Mouse (Mus musculus): ENCODE results near the gene Pik3r2. TPM values are rescaled to one million over a fixed set of nuclear protein-coding genes. Genes with fewer than 3 reads are reported as not detected.

Gene Pik3r2
- polyA plus RNA-seq, 1 experiment from 2014 or later = 69.2 TPM

Small RNAs within 50 kb of the gene (microRNA-seq; reads per million reads assigned to microRNA genes)
- not detected for gene Mir7240

Other genes starting within 250 kb of the Pik3r2 start
- 295 and 303 TPM in 2 replicates for gene Fkbp8, start 249.0 kb downstream of the Pik3r2 start, polyA plus RNA-seq (2016; fragmentation: Nextera tagmentation; extraction: Ambion mirVana)
- gene Kxd1, start 248.8 kb downstream of the Pik3r2 start, polyA plus RNA-seq (2016; fragmentation: Nextera tagmentation; extraction: Ambion mirVana) = 52.6 and 57.2 TPM in 2 replicates
- 20.8 and 22.7 TPM in 2 replicates for gene Ell, start 237.3 kb downstream of the Pik3r2 start, polyA plus RNA-seq (2016; fragmentation: Nextera tagmentation; extraction: Ambion mirVana)
- 166 and 170 TPM in 2 replicates for gene Isyna1, start 182.3 kb downstream of the Pik3r2 start, polyA plus RNA-seq (2016; fragmentation: Nextera tagmentation; extraction: Ambion mirVana)
- 74.4 and 84.1 TPM in 2 replicates for gene Ssbp4, start 167.8 kb downstream of the Pik3r2 start, polyA plus RNA-seq (2016; fragmentation: Nextera tagmentation; extraction: Ambion mirVana)
- 0.49 and 0.87 TPM in 2 replicates for gene Lrrc25, start 160.6 kb downstream of the Pik3r2 start, polyA plus RNA-seq (2016; fragmentation: Nextera tagmentation; extraction: Ambion mirVana)
- gene Gdf15, start 144.3 kb downstream of the Pik3r2 start, polyA plus RNA-seq (2016; fragmentation: Nextera tagmentation; extraction: Ambion mirVana) = not detected in 2 replicates
- 40.5 and 49.3 TPM in 2 replicates for gene Pgpep1, start 116.3 kb downstream of the Pik3r2 start, polyA plus RNA-seq (2016; fragmentation: Nextera tagmentation; extraction: Ambion mirVana)
- 336 and 339 TPM in 2 replicates for gene Lsm4, start 103.5 kb downstream of the Pik3r2 start, polyA plus RNA-seq (2016; fragmentation: Nextera tagmentation; extraction: Ambion mirVana)
- gene Jund, start 77.8 kb downstream of the Pik3r2 start, polyA plus RNA-seq (2016; fragmentation: Nextera tagmentation; extraction: Ambion mirVana) = 49.6 and 50.9 TPM in 2 replicates
- gene Iqcn, start 73.3 kb downstream of the Pik3r2 start, polyA plus RNA-seq (2016; fragmentation: Nextera tagmentation; extraction: Ambion mirVana) = 0.02 TPM in 1 of 2 replicates, not detected in the other
- not detected in 2 replicates for gene Gm3336, start 58.2 kb downstream of the Pik3r2 start, polyA plus RNA-seq (2016; fragmentation: Nextera tagmentation; extraction: Ambion mirVana)
- gene Pde4c, start 53.0 kb downstream of the Pik3r2 start, polyA plus RNA-seq (2016; fragmentation: Nextera tagmentation; extraction: Ambion mirVana) = 0.38 and 0.68 TPM in 2 replicates
- gene Rab3a, start 22.0 kb downstream of the Pik3r2 start, polyA plus RNA-seq (2016; fragmentation: Nextera tagmentation; extraction: Ambion mirVana) = 10.5 and 12.2 TPM in 2 replicates
- 30.8 and 34.3 TPM in 2 replicates for gene Mpv17l2, start 15.8 kb downstream of the Pik3r2 start, polyA plus RNA-seq (2016; fragmentation: Nextera tagmentation; extraction: Ambion mirVana)
- gene Mast3, start 28.3 kb upstream of the Pik3r2 start, polyA plus RNA-seq (2016; fragmentation: Nextera tagmentation; extraction: Ambion mirVana) = 12.0 and 14.9 TPM in 2 replicates
- gene Il12rb1, start 31.7 kb upstream of the Pik3r2 start, polyA plus RNA-seq (2016; fragmentation: Nextera tagmentation; extraction: Ambion mirVana) = 0.12 TPM in 1 of 2 replicates, not detected in the other
- 4.8 and 5.7 TPM in 2 replicates for gene Arrdc2, start 63.0 kb upstream of the Pik3r2 start, polyA plus RNA-seq (2016; fragmentation: Nextera tagmentation; extraction: Ambion mirVana)
- gene Kcnn1, start 86.5 kb upstream of the Pik3r2 start, polyA plus RNA-seq (2016; fragmentation: Nextera tagmentation; extraction: Ambion mirVana) = 4.7 and 5.9 TPM in 2 replicates
- 184 and 186 TPM in 2 replicates for gene Ccdc124, start 97.2 kb upstream of the Pik3r2 start, polyA plus RNA-seq (2016; fragmentation: Nextera tagmentation; extraction: Ambion mirVana)
- gene Slc5a5, start 116.0 kb upstream of the Pik3r2 start, polyA plus RNA-seq (2016; fragmentation: Nextera tagmentation; extraction: Ambion mirVana) = 0.36 and 0.38 TPM in 2 replicates
- gene Rpl18a, start 120.7 kb upstream of the Pik3r2 start, polyA plus RNA-seq (2016; fragmentation: Nextera tagmentation; extraction: Ambion mirVana) = 3,478 and 3,689 TPM in 2 replicates
- 69.1 and 69.3 TPM in 2 replicates for gene Map1s, start 129.2 kb upstream of the Pik3r2 start, polyA plus RNA-seq (2016; fragmentation: Nextera tagmentation; extraction: Ambion mirVana)